Mouse (Mus musculus) kidney, postnatal 14 days (tissue): ENCODE results near the gene Sipa1l3.

Source experiments
- DNase-seq: peaks from one replicate; pipeline ENCODE4 v3.0.0; 2022; ENCODE audit warnings: mixed read lengths

The Sipa1l3 gene

DNA sequence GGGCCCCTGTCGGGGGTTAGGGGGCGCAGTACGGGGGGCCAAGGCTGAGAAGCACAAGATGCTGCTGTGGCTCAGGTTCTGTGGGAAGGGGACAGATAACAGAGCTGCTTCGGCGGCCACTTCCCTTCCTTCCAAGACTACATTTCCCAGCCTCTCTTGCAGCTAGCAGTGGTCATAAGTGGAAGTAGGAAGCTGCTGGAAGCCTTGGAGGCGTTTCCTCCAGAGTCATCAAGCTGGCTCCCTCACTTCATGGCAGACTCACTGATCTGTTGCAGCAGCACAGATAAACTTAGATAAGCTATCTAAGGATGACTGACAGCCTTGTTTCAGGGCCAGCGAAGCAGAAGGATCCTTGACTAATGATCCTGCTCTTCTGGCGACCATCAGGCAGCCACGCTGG, 76.6 kb downstream of the Sipa1l3 start:
- DNase-seq: peak; percentile 55

DNA sequence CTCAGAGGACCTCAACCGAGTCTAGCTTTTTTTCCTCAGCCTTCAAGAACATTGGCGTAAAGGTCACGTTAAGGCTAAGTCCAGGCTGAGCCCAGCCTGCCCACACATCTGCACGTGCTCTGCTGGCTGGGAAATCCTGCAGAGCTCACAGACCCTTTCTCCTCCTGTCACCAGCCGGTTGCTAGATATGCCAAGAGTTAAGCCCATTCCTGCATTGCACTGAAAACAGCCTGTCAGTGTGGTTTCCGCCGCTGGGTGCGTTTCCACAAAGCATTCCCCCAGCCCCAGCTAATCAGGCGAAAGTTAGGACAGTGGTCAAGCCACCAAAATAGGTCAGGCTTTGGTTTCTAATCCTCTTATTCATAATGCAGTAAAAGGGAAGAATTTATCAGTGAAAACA, 77.3 kb downstream of the Sipa1l3 start:
- DNase-seq: no peak

DNA sequence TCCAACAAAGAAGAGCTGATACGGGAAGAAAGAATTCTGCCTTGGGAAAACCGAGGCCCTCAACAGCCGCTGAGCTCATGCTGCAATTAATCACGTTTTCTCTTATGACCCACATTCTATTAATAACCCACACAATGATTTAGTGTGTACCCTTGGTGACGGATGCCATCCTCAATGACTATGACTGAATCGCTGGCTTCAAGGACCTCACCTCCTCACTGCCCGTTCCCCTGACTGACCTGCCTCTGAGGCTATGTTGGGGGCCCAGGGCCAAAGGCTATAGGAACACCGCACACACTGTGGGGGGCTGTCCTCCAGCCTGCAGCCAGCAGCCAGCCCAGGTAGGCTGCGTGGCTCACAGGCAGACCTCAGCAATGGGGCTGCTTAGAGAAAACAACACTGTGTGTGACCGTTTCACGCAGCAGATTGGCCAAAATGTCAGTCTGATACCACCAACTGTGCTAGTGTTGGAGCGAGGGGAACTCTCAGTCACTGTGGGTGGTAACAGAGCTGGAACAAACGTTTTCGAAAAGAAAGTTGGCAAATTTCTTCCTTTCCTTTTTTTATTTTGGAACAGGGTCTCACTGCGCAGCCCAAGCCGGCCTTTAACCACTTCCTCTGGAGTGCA, 79.7 kb downstream of the Sipa1l3 start:
- DNase-seq: no peak

DNA sequence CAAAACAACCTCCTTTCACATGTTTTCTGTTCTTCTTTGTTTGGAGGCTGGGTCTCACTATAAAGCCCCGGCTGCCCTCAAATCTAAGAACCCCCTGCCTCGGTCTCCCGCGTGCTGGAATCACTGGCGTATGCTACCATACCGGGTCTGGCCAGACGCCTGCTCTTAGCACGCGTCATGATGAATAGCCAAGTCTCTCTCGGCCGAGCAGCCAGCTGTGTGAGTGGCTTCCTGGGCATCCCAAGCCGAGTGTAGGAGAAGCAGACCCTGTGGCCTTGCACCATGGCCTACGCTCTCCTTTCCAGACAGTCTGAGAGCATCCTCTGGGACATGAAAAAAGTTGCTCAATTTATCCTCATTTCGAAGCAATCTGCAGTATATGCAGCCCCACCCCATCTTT, 80.2 kb downstream of the Sipa1l3 start:
- DNase-seq: no peak

DNA sequence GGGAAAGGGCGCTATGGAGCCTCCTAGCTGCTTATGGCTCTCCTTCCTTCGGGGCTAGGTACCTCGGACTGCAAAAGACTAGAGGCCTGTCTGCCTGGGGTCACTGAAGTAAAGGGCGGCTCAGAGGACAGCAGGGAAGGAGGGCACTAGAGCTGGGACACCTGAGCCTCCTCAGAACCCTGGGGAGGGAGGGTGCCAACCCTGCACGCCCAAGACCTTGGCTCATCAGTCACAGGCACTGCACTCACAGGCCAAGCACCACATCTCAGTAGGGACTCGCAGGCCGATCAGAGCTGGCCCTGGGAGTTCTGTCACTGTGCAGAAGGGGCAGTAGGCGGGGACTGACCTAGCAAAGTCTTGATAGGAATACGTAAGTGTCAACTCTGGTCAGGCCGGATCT, 81.4 kb downstream of the Sipa1l3 start:
- no peak for DNase-seq

DNA sequence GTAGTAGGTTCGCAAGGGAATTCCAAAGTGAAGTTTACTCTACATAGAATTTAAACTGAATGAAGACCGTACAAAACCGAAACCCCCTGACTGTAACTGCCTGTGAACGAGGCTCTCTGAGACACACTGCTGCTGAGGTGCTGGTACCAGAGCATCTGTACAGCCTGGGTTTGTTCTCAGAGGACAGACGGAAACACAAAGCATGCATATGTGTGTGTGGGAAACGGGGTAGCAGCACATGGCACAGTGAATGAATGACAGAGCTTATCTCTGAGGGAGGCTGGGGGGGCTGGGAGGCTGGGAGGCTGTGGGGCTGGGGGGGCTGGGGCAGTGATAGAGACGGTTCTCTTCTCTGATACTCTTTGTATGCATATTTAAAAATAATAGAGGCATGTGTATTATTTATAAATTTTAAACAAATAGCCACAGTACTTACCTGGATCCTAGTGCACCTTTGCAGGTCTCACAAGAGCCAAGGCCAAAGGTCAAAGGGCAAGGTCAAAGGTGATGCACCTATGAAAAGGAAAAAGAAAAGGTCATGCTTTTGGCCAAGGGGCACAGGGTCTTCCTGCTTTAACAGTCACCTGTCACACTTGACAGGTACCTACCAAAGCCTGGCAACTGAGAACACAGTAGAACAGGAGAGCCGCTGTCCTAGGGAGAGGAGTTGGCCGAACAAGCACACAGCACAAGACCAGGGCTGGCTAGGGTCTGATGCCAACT, 84.0 kb downstream of the Sipa1l3 start:
- DNase-seq: no peak

DNA sequence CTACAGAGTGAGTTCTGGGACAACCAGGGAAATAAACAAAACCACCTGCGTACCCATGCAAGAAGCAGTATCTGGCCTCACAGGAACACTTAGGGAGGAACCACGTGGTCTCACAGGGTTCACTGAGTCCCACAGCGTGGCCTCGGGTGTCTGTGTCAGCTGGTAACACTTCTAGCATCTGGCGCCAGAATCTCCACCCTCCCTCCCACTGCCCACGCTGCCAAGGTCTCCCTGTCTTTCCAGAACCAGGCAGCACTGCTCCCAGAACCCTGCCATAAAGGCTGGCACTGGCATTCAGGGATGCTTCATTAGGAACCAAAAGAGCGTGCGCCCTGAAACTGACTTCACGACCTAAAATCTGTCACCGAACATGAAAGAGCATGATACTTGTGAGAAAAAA, 84.7 kb downstream of the Sipa1l3 start:
- DNase-seq: no peak

DNA sequence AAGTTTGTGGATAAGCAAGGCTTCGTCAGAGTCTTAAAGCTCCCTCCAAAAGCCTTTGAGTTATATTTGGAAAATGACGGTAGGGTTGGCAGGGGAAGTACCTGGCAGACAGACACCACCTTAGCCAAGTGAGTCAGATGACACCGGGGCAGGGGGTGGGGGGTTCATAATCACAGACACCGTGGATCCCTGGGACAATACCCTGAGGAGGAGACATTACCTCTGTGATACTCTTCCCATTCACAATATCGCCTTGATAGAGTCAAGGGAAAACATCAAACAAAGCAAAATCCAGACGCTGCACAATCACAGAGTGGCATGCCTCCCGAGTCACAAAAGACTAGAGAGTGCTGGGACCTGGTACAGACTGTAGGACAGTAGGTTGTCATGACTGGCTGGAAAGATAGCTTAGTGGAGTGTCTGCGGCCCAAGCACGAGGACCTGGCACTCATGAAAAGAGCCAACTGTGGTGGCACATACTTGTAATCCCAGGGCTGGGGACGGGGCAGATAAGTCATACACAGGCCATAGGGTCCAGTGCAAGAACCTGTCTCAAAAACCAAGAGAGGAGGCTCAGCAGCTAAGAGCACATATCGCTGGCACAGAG, 85.4 kb downstream of the Sipa1l3 start:
- no peak for DNase-seq

DNA sequence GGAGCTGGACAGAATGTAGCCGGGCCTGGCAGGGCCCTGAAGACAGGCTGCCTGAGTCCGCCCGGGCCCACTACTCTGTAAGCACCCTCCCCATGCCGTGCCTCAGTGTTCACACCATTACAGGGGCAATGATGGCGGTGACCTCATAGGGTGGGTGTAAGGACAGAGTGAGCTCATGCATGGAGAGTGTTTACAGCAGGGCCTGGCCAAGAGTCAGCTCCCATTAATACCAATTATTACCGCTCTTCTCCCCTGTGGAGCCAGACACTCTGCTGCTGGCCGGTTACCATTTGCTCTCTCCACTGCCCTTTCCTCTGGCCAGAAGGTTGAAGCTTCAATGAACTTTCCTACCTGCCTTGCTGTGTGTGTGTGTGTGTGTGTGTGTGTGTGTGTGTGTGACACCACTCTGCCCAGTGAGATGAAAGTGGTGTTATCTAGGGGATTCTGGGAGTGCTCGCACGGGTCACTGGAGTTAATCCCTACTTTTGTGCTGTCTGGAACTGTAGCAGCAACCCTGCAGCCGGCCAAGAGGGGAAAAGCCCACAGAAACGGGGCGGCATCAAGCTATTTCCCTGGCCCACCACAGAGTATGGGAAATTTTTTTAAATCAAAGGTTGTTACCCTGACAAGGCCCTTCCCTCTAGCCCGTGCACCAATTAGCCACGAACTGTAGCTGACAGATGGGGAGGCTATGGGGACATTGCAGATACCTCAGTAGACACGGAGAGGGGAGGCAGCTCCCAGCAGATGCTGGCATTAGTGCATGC, 86.1 kb downstream of the Sipa1l3 start:
- no peak for DNase-seq

DNA sequence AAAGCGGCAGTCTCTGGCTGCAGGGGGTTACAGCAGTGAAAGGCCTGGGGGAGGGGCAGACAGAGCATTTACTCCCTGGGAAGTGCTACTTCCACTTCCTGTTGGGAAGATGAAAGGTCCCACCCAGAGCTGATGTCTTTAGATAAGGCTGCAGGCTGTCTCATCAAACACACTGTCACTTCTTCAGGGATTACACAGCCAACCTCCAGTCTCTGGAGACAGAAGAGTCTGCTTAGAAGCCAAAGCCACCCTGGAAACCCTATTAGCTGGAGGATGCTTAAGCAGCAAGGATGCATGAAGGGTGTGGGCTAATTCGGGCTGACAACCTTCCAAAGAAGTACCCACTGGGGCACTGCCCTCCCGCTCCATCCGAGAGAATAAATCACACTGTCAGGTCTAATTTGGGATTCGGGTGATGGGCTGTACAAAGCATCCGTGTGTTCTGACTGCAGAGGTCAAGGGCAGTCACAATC, 87.7 kb downstream of the Sipa1l3 start:
- peak; percentile 59 for DNase-seq

DNA sequence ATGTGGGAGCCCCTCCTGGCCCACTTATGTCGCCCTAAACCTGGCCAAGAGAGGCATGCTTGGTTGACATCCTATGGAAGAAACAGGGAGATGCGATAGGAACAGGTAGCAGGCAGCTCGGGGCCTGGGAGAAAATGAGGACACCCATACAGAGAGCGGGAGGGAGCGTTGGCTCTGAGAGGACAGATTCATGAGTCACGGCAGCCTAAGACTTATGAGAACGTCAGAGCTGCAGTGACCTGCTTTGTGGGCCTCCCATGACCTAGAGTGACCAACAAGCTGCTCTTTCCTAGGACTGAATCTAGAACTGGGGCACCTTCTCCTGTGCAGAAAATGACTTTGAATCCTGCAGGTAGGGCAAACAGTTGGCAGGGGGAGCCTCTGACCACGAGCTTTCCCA, 92.4 kb downstream of the Sipa1l3 start:
- DNase-seq: no peak

DNA sequence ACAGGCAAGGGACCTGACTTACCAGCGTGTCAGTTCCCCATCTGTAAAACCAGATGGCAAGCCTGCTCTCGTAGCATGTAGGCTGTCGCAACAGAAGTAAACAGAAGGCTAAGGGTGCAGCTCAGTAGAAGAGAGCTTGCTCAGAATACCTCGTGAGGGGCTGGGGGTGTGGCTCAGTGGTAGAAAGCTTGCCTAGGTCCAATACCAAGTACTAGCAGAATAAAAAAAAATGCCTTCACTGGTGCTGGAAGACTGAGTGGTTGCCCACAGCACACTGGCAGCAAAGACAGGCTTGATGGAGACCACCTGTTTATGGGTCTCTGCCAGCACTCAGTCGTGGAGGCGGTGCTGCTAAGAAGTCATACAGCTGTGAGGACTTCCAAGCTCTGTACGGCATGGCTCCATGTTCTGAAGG, 93.0 kb downstream of the Sipa1l3 start:
- no peak for DNase-seq

DNA sequence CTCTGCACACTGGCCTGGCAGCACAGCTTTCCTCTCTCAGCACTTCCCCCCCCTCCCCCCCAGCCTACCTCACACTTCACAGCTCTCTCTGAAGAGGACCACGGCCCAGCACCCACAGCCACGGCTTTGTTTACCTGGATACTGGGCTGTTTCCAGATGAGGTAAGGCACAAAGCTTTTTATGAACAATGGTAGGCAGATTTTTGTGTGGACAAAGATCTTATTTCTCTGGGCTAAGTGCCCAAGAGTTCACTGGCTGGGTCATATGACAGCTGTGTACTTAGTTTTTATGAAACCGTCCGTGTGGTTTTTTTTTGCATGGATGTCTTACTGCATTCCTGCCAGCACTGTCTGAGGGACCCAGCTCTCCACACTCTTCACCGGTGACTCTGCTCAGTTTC, 93.8 kb downstream of the Sipa1l3 start:
- DNase-seq: peak; percentile 82

DNA sequence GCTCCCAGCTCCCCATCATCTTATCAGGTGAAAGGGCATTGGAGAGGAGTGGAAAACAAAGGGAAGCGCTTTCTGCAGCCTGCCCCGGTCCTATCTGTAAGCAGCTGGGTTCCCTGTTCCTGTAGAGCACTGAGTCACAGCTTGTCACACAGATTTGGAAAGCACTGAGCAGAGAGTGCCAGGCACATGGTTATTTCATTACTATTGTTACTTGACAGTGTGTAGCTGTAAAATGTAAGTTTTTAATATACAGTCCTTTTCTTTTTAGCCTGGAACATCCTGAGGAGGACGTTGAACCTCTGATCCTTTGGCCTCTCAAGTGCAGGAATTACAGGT, 96.6 kb downstream of the Sipa1l3 start:
- no peak for DNase-seq

DNA sequence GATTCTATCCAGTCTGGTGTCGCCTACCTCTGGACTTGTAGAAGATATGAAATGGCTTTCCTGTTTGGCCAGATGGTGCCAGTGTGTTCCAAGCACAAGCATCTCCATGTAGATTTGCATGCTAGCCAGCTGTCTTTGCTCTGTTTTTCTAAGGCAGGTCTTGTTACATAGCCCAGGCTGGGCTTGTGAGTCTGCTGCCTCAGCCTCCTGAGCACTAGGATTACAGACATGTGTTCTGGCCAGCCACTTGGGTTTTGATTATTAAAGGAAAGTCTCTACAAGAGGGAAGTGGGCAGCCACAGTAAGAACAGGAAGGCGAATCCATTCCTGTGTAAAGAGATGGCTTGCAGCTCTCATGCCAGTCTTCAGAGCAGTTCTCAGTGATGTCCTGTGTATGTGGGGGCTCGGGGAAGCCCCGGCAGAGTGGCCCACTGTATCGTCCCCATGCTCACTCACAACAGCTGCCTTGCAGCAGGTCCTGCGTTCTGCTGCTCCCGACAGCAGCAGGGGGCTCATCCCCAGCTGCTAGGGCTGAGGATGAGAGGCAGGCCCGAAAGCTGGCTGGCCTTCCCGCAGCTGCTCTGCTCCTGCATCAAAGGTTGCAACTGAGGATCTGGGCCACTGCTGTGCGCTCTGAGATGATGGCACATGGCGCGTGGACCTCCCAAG, 97.1 kb downstream of the Sipa1l3 start:
- no peak for DNase-seq

DNA sequence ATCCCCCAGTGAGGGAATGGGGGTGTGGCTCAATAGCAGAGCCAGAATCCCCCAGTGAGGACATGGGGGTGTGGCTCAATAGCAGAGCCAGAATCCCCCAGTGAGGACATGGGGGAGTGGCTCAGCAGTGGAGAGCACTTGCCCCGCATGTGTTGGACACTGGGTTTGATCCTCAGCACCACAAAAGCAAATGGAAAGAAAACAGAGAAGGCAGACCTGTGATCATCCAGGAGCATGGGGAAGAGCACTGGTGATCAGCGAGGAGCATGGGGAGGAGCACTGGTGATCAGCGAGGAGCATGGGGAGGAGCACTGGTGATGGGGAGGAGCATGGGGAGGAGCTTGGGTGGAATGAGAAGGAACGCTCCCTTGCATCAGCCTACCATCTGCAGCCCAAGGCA, 98.6 kb downstream of the Sipa1l3 start:
- no peak for DNase-seq

DNA sequence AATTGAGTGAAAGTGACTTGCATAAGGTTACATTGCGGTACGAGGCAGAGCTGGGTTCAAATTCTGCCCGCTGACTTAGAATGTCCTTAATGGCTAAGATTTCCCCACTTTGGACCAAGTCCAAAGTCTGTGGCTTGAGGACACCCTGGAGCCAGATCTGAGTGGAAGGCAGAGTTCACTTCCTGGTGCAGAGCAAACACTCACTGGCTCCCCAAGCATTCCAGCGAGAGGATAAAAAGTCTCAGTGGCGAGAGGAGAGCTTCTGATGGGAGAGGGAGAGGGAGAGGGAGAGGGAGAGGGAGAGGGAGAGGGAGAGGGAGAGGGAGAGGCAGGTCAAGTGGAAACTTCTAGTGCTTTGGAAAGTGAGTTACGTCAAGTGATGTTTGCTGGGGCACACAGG, 100.2 kb downstream of the Sipa1l3 start:
- peak; percentile 62 for DNase-seq

DNA sequence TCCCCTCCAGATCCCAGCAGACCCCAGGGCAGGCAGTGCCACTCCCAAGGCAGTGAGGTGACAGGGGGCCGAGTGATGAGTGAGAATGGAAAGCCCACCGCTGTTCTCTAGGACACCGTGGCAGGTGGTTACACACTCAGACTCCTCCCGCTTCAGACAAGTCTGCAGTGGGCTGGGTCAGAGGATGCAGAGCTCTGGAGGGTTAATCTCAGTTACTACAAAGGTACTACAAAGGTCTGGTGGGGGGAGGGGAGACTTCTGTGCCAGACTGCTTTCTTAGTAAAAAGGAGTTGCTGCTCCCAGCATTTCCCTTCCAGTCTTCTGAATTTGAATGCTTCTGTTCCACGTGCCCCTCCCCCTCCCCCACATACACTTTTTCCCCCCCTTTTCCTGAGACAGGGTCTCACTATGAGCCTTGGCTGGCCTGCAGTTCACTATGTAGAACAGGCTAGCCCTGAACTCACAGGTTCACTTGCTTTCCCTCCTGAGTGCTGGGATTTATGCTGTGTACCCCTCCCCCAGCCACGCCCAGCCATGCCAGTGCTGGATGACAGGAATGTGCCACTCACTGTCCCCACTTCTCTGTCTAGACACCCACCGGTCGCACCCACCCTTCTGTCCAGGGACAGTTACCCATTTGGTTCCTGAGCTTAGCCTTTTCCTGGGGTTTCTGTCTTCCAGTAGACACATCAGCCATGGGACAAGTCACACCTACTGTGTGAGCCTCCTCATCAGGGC, 100.9 kb downstream of the Sipa1l3 start:
- no peak for DNase-seq

DNA sequence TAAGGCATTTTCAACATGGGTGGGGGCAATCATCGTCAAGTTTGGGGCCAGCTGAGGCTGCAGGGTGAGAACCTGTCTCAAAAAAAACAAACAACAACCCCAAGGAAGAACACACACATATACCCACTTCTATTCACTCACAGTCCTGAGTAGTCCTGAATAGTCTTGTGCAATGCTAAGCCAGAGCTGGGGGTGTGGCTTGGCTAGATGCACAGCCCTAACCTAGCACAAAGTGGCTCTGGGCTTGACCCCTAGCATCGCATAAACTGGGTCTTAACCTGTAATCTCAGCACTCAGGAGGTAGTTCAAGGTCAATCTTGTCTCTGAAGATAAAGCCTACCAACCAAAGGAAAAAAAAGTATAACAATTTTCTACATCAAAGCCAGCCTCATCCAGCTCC, 101.5 kb downstream of the Sipa1l3 start:
- DNase-seq: no peak

DNA sequence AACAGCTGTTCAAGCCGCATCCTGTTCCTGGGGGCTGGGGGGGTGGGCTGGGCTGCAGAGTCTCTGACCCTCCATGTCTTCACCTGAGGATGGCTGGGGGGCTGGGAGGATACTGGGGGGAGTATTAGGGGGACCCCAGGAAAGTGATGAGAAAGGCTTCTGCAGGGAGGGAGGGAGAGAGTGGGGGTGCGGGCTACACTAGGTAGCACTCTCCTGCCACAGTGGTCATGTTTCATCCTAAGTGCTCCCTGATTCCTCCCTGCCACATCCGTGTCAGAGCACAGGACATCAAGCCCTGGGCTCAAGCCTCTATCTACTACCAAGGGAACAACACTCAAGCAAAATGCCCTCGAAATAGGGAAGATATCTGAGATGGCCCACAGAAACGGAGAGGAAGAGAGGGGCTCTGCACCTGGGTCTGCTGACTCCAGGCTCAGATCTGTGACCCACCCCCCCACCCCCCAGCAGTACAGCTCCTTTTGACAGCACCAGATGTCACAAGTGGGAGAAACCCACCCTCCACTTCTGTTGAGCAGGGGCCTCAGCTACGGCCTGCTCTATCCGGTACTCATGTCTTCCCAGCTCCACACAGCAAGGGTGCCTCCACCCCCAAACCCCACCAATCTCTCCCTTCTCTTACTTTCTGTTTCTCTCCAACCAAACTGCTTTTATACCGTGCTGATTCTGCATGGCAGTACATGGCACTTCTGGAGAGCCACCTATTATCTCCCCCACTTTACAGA, 106.4 kb downstream of the Sipa1l3 start:
- no peak for DNase-seq

DNA sequence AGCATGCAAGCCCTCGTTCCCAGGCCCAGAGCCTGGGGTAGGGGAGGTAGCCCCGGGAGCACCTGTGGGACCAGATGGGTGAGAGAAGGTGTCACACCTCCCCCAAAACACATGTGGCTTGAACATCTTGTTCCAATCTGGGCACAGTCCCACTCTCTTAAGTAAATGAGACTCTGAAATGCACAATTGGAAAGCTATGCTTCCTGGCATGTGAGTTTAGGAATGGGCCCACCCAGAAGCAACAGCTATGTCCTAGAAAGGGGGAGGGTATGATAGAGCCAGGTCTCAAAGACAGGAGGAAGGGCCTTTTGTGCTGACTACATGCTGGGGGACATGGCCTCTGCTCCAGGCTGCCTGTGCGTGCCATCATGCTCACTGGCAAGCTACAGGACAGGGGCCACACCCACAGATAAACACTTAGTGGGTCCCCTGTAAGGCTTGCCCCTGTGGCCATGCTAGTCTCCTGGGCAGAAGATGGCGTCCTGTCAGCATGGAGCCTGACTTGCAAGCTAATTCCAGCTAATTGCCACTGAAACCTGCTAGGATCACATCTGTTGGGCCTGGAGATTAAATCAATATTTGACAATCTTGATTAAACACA, 107.1 kb downstream of the Sipa1l3 start:
- no peak for DNase-seq
